Mouse (Mus musculus) left cerebral cortex, adult 11 months (tissue): Measurements from ENCODE around the gene Rnf217.

Source experiments
- DNase-seq: peaks from one replicate; pipeline ENCODE4 v3.0.0; 2022; ENCODE audit warnings: low spot score

Gene Rnf217

DNA sequence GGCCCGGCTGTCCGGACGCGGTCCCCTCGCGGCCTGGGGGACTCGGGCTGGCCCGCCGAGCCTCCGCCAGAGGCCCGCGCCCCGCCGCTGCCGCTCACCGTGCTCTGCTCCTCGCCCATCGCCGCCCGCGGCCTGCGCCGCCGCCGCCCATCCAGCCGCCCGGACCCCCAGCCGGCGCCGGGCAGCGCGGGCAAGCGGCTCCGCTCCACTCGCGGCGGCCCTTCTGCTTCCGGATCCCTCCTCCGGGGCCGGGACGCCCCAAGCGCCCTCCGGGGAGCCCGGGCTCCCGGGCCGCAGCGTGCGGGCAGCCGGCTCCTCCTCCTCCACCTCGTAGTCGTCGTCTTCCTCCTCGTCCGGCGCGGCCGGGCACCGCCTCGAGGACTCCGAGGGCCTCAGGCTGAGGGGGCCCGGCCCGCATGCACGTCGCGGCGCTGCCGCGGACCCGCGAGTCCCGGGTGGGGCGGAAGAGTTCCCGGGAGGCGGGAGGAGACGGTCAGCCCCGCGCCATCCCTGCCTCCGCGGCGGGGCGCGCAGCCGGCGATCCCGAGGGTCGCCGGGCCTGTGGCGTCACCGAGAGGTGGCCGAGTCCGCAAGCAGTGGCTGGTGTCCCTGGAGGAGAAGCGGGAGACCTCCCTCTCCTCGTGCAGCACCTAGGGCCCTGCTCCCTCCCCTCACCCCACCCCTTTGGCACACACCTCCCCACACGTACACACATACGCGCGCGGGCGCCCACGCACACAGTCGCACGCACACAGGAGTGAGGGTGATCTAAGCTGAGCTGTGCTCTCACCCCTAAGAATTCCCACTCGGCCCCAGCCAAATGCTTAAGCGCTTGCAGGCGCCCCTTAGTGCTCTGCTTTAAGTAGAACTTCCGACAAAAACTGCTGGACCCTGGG, at the start of gene Rnf217:
Gene Rnf217 (minus strand): TSS at position 119 of the 896 bp plus-strand sequence.
- peak; percentile 63 for DNase-seq

DNA sequence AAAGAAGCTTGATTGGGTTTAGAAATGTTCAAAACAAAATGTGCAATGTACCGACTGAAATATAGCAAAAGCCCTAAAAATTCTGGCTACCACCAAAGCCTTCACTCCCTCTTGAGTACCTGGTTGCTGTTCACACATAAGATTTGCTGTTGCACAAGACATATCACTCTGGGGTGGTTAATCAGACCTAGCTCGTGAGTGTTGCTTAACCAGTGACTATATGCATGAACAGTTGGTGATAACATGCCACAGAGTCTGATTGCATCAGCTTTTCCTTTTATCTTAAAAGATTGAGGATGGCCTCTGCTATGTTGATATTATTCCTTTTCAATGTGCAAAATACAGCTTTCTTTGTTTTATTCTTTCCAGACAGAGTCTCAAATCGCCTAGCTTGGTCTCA, 38.3 kb upstream of the Rnf217 start:
- DNase-seq, result no peak

DNA sequence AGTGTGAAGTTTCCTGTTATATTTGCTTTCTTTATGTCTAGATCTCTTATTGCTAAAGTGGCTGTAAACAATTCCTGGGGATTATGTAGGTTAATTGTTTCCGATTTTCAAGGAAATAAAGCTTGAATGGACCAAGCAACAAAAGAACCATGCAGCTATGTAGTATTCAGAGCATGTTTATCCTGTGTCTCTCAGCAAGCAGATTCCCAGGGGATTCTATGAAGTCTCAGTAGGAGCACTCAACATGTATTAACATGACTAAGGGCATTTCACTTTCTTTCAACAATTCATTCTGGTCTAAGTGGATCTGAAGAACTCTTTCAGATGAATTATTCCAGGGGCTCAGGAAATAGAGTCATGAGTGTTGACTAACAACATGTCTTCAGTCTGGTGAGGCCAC, 37.1 kb upstream of the Rnf217 start:
- no peak for DNase-seq

DNA sequence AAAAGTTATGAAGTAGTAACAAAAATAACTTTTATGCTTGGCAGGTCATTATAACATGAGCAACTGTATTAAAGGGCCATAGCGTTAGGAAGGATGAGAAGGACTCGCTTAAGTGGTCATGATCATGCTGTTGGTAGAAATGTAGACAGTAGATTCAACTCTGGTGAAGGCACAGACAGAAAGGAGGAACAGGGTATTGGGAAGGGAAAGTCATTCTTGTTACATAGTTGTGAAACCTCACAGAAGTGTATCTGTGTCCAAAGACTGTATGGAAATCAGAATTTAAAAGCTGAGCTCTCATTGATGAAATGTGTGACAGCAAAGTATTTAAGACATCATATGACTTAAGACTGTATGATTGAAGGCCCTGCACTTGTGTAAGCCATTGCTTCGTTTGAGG, 26.1 kb upstream of the Rnf217 start:
- DNase-seq, result no peak

DNA sequence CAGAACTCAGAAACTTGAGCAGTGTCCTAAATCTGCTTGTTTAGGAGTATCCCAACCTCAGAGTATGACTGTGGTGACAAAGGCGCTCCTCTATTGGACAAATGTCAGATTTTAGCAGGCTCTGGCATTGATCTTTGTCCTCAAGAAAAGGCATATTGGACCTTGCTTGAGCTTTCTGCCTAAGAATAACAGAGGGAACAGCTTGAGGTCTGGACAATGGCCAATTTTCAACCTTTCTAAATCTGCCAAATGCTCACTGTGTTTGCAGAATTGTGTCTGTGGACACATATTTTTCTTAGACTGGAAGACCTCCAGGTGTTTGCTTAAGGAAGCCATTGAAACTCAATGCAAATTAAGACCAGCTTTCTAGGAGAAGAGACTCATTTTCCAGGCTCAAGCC, 23.0 kb upstream of the Rnf217 start:
- DNase-seq, result no peak

DNA sequence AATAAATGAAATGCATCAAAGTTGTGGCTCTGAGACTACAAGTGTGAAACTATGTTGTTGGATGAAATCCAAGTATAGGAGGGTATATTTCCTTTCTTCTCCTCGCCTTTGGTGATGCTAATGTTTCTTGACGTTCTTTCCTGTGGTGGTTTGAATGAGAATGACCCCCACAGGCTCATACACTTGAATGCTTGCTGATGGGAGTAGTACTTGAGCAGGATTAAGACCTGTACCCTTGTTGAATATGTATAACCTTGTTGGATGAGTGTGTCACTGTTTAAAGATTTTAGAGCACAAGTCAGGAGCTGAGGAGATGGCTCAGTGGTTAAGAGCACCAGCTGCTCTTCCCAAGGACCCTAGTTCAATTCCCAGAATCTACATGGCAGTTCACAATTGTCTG, 6.4 kb upstream of the Rnf217 start:
- no peak for DNase-seq

DNA sequence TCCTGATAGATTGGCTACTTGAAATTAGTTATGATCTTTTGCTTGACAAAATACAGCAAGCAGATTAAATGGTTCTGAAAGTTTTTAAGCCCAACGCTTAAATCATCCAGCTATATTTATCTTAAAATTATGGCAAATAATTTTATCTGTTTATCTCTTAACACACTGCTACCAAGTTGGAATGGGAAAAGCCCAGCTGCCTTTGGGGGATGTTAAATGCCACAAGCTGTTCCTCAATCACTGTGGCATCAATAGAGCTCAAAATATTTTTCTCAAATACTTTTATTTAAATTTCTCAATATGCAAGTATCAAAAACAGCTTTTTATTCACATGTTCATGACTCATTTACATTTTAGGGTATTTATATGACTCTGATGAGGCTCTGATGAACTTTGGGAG, 5.1 kb upstream of the Rnf217 start:
- no peak for DNase-seq

DNA sequence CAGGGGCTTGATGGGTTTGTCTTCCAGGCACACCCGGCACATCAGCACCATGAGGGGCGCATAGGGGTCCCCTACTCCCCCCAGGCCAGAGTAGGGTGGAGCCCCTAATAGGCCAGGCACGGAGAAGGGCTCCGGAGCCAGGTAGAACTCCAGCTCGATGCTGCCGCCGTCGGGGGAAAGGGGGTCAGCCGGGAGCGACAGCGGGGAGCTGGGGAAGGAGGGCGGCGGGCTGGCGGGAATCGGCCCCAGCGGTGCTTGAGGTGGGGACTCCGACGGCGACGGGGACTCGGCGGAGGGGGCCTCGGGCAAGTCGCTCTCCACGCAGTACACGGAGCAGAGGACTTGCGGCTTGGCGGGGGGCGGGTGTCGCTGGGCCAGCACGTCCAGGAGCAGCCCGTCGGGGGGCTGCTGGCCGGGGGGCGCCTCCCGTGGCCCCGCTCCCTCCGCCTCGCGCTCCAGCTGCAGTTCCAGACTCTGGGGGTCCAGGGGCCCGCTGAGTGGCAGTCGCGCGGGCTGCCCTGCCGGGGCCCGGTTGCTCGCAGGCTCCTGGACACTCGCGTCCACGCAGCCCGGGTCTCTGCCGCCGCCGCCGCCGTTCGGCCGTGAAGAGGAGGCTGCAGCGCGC, 431 bp downstream of the Rnf217 start:
- DNase-seq, result no peak

DNA sequence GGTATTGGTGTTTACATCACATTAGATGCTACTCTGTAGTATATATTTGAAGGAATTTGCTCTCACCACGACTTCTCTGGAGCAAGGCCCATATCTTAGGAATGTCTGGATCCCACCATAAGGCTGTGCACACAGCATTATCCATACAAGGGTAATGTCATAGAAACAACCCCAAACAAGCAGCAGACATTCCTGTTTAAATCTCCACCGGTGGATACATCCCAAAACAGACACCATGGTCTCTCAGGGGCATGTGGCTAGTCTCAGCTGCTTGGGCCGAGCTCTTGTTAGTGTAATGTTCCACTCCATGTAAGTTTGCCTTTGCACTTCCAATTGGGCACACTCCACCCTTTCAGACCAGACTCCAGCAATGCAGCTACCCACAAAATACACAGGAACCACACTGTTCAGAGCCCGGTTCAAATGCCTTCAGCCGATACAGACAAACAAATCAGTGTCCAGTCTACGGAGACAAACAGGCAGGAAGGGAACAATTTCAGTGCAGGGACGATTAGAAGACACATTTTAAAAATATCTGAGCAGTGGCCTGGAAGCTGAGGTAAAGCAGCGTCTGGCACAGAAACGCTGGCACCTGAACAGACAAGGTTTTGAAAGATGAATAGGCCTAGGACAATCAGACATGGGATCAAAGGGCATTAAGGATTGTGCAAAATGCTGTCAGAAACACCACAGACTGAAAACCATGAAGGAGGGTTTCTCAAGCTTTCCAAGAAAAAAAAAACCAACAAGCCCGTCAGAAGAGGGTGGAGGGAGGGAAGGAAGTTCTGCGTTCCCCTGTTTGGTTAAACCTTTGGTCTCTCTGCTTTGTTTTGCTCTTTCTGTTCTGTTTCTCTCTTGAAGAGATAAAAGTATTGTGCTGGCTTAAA, 1.8 kb downstream of the Rnf217 start:
- no peak for DNase-seq

DNA sequence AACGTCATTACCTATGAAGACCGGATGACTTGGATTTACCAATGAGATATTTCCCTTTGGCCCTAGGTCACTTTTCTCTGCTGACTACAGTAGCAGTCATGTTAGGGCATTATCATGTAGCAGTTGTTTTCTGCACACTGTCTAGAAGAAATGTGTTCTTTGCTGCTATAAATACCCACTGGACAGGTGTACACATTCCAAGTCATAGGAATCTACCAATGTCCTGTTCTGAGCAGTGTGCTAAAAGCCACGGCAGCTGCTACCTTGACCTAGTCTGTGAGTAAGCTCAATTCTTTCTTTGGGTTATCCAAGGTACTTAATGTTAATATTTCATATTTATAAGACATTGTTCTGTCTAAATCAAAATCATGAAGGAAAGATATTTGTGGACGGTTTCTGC, 5.1 kb downstream of the Rnf217 start:
- DNase-seq, result no peak

DNA sequence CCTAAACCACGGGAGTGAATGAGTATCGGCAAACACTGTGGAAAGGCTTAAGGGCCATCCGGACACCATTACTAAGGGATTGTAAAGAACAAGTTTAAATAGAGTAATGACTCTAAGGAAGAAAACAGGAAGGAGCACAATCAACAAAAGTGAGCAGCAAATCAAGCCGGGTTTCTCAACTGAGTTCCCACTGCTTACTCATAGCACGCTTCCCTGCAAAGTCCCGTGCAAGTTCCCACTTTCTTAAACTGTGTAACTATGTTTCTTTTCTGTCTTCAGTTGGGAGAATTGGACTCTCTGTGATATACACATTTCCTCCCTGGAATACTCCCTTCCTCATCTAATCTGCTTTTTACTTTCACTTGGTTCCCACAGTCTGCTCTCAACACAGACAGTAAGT, 8.9 kb downstream of the Rnf217 start:
- no peak for DNase-seq

DNA sequence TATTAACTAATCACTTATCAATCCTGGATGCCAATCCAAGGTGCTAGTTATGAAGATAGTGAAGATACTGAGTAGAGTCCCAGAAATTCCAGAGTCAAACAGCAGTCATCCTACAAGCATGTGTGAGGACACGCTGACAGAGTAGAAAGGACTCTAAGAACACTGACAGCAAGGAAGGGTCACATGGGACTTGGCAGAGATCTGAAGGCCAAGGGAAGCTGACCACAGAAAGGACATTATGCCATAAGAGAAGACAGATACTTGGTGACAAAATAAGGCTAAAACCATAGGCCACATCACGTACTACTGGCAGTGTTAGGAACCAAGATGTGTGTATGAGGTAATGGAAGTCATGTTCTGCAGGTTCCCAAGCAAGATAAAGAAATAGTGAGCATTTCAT, 11.1 kb downstream of the Rnf217 start:
- no peak for DNase-seq

DNA sequence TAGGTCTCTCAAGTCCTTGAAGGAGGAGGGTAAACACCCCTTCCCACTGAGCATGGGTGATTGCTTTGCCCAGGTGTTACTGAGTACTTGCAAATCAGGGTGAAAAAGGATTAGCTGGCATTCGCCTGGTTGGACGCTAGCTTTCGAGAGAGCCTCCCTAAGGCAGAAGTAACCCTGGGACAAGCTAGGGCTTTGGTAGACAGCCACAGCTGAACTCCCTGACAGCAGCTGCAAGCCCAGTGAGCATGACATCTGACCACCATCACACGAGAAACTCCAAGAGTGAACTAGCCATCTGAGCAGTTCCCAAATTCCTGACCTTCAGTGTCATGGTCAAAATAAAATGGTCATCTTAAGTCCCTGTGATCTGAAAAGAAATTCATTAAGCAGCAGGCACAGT, 12.2 kb downstream of the Rnf217 start:
- DNase-seq, result no peak

DNA sequence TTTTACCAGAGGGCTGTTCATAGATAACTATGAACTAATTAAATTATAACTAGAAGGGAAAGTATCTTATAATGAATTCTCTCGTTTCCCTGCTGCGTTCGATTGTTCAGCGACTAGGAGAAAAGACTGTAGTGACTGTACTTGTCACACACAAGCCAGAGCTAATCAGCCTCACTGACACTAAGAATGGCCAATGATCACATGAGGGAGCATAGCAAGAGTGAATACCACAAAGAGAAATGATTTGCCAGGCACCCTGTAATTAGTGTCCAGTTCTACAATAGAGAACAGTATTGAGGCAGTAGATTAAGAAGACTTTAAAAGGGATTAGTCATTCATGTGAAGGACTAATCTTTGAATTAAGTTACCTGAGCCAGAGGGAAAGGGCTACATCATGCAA, 13.7 kb downstream of the Rnf217 start:
- DNase-seq, result no peak

DNA sequence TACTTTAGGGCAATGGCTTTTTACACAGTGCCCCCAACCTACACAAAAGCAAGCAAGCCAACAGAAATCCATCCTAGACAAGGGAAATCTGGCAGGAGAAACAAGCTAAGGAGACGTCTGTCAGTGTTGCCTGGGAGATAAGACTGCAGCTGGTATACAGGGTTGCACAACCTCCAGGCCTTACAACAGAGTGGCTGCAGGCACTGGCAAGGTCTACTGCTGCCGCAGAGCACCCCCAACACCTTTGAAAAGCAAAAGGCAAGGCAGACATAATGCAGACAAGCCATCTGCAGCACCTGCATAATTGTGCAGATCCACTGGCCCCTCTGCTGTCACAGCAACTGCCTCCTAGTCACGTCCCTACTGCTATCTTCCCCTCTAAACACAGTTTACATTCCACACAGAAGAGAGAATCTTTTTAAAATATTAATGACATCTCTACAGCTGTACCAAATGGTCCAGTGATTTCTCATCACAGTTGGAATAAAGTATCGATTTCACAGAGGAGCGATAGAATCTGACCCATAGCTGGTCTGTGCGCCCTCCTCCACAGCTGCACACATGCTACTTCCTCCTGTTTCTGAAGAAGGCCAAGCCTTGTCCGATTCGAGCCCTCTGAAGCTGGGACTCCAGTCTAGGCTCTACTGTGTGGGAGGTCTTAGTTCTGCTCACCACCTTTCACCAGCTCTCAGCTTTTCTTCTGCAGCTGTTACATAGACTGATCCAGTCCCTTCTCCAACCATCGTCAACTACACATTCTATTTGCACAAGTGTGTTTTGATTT, 16.1 kb downstream of the Rnf217 start:
- DNase-seq, result no peak

DNA sequence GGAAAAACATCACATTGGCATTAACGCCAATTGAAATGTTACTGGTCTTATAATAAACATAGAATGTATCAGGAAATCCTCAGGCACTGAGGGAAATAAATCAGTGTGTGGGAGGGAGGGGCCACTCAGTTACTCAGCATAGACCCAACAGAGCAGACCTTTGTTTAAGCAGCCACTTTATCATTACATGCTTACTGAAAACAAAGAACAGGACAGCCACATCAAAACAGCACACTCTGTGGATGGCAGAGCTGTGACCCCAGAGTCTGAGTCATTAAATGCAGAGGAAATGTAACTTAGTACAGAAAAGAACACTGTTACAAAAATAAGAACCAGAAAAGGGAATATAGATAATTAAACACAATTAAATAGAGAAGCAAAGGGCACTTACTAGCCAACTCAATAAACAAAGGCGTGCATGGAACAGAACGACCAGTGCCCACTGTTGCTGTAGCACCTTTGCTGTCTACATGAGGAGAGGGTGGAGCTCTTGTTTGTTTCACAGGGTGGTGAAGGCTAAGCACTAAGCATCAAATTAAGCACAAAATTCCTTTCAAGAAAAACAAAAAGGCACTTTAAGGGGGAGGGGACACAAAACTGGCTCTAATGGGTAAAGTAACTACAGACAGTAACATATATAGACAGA, 16.8 kb downstream of the Rnf217 start:
- DNase-seq, result no peak

DNA sequence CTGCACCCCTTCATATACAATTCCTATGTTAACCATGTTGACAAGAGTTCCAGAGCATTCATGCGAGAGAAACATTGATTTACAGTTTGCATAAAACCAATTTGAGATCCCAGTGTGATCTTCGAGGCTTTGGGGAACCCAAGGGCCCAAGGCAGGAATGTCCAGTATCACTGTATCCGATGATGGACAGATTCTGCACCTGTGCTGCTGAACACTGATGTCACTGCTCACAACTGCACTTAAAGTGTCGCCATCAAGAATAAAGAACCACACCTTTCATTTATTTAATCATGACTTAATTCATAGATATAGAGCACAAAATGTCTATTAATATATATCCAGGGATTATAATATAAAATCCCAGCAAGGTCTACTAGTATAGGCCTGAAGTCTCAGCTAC, 28.3 kb downstream of the Rnf217 start:
- DNase-seq, result no peak

DNA sequence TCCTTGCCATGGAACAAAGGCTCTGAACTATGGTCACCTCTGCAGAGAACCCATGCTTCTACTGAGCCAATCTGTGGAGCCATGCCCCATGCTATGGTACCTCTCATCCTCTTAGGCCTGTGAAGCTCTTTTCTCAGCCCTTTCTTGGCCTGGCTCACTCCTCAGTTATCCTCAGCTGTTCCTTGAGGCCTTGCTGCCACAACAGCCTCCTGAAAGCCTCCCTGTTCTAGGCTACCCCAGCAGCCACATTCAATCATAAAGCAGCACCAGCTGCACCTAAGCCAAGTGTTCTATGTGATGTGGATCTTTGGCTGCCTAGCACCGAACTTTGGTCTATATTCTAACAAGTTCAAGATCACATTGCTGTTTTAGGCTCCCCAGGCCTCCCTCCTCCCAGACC, 28.9 kb downstream of the Rnf217 start:
- no peak for DNase-seq

DNA sequence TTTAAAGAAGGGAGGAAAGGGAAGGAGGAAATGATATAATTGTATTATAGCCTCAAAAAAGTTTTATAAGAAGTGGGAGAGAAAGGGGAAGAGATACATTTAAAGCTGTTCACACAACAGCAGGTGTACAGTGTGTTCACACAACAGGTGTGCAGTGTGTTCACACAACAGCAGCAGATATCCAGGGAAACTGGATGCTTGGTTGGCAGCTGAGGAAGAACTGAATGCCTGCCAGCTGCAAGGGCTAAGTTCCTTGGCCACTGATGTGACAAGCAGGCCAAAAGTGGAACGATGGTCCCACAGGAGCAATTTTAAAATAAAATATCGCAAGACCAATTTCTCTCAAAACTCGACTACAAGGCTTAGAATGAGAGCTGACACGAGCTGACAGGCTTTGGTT, 35.7 kb downstream of the Rnf217 start:
- no peak for DNase-seq

DNA sequence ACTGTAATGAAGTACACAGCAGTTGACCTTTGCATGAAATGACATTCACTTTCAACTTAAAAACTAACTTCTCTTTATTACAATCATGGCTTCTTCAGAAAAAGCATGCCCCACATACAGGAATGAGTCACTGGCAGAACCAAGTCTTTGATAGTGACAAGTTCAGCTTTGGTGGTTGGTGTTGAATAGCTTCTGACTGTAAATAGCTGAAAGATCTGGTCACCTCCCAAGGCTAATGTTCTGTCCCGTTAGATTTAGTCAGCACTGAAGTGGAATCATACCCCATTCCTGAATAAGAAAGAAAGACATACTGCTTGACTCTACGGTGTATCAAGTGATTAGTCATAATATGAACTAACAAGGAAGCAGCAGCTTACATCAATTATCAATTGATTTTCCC, 51.7 kb downstream of the Rnf217 start:
- DNase-seq, result no peak

DNA sequence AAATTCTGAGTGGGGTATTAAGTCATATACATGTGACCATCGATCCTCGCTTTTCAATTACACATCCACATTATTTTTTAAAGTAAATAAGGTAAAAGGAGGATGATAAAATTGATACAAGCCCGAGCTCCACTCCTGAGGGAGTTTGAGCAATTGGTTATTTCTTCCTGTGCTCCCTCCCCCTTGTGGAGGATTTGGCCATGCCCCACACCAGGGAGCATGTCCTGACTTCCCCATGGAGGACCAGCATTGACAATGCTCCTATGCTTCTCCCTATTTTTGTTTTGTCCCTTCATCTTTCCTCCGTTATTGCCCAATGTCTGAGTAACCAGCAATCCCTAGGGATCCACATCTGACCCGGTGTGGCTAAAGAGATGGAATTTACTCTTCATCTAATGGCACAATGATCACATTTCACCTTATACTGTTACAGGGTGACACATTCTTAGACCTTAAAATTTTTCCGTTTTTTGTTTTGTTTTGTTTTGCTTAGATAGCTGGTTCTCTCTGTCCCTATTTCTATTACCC, 53.5 kb downstream of the Rnf217 start:
- DNase-seq, result no peak
